Mouse (Mus musculus) cortical plate, adult 2 months (tissue): ENCODE data around the gene Gtf2i.

Source experiments
- CTCF ChIP-seq: fragments of 200-500 bp; IDR thresholded peaks from 2 replicates; pipeline ENCODE4 v1.5.1; 2011; ENCODE audit warnings: mild to moderate bottlenecking, control low read depth, low read length; ENCODE audit not compliant: insufficient read depth; ENCODE audit errors: extremely low read depth
- POLR2A ChIP-seq: fragments of 200-500 bp; IDR thresholded peaks from 2 replicates; pipeline ENCODE4 v1.6.1; 2011; ENCODE audit warnings: mild to moderate bottlenecking, low read length, control low read depth; ENCODE audit not compliant: insufficient read depth; ENCODE audit errors: extremely low read depth

DNA sequence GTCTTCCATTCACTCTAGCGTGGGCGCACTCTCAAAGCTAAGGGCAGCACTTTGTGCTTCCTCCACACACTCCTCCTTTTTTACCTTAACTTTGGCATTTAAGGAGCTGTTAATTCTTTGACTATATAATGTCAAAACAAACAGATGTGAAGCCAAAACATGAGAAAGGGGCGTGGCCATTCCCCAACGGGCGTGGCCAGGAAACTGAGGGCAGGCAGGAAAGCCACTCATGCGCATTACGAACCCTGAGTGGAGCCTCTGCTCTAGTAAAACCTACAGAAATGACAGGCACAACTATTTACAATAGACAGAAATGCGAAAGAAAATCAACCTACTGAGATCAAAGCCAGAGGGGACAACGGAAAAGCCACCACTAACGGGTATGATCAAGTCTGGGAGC, 39.0 kb downstream of the Gtf2i start:
- TF ChIP-seq CTCF, result no peak
- TF ChIP-seq POLR2A, result no peak
